Mouse (Mus musculus) urinary bladder, postnatal 36 days (tissue): ENCODE data around the gene Phospho1.

Experiments used
- DNase-seq, 2 experiments: peaks; one replicate each; pipeline ENCODE4 v3.0.0; 2022; ENCODE audit warnings: low spot score in 2 of 2, mixed read lengths in 1 of 2

Gene Phospho1

GRCm38 (mm10) chr11:95834143-95834667 lies 9.9 kb downstream of the Phospho1 start:
- no peak for DNase-seq

- no peak for DNase-seq
Measured at GRCm38 (mm10) chr11:95834742-95835710, 10.7 kb downstream of the Phospho1 start.

- DNase-seq: no peak
Measured at GRCm38 (mm10) chr11:95835832-95836231, 11.5 kb downstream of the Phospho1 start.

GRCm38 (mm10) chr11:95836433-95836832 lies 12.1 kb downstream of the Phospho1 start:
- no peak for DNase-seq

- peak in 1 of 2 experiments; percentile 82 for DNase-seq
Measured at GRCm38 (mm10) chr11:95837059-95837458, 12.8 kb downstream of the Phospho1 start, which contains the start of gene Gngt2. Gene Gngt2 (plus strand): TSS chr11:95837216.

DNA sequence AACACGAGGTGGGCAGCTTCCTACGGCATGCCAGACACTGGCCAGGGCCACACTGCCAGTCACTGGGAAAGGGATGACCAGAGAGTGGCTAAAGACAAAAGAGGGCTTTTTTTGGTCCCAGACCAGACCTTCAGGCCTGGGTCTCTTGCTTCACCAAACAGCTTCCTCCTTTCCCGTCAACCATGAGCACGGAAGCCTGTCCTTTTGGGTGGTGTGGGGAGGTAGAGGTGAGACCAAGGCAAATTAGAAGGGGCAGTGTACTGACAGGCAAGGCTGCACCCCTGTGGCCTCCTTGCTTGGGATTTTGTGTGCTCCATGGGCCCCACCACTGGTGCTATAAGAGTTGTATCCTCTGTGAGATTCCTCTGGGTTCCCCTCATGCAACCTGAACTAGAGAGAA lies 14.3 kb downstream of the Phospho1 start:
- DNase-seq: no peak

- DNase-seq: no peak
Measured at GRCm38 (mm10) chr11:95838999-95839868, 14.9 kb downstream of the Phospho1 start.

DNA sequence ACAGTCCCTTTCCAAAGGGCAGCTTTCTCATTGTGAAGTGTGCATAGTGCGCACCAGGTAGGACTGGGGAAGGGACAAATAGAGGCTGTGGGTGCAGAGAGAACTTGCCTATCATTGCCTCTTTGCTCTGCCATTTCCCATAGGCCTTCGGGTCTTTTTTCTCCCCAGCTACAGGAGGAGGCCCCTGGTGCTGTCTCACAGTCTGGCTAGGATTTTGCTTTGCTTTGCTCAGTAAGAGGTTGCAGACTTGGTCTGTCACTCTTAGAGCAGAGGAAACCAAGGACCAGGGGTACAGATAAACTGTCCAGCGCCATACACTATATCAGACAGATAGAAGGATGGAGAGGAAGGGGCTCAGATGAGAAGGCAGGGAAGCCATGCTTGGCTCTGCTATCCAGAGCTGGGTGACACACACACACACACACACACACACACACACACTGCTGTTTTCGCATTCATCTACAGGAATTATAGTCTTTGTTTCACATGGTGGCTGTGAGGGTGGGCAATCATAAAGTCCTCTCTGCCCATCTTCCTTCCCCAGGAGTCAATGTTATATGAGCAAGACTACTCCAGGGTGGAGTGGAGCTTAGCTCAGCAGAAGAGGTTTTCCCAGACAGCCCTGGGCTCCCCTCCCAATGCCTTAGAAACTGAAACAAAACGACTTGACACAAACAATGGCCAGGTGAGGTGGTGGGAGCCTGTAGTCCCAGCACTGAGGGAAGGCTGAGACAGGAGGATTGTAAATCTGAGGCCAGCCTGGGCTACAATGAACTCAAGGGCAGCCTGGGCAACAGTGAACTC lies 16.6 kb downstream of the Phospho1 start:
- no peak for DNase-seq

DNA sequence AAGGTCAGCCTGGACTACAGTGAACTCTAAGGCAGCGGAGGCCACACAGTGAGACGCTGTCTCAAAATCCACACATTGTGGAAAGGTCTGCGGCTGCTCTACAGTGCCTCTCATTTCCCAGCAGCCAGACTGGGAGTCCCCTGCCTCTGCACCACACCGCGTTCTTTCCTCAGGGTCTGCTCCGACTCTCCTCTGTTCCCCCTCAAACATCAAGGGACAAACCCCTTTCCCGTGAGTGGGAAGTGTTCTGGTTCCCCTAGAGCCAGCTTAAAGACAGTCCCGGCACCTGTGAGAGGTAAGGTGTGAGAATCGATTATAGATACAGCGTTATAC lies 17.2 kb downstream of the Phospho1 start:
- DNase-seq: no peak

DNA sequence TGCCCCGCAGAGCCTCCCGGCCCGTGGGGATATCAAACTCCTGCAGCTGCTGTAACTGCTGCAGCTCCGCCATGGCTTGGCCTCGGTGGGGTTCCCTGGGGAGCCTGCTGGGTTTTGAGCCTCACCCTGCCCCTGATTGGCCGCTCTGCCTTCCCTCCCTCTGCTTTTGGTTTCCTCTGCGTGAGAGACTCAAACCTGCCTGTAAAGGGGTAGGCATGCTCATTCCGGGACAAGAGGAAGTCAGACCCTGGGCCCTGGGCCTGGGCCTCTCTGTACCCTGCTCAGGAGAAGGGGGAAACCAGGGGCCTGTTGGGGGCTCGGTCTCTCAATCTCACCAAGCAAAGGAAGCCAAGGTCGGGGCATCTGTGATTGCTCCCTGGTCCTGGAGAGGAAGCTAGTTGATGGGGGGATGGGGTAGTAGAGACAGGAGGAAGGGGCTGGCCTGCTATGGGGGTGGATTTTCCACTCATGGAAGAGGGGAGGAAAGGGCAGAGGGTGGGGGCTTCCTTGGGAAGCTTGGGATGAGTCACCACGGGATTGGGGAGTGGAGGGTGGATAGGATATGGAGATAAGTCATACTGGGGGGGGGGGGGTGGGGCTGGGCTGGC lies 17.9 kb downstream of the Phospho1 start, which contains the start of gene Abi3:
Gene Abi3 (minus strand): TSS at position 403 of the 608 bp plus-strand sequence.
- DNase-seq: no peak

- DNase-seq: no peak
Measured at GRCm38 (mm10) chr11:95842953-95843352, 18.7 kb downstream of the Phospho1 start.

GRCm38 (mm10) chr11:95843421-95843950 lies 19.2 kb downstream of the Phospho1 start:
- DNase-seq: no peak

- no peak for DNase-seq
Measured at GRCm38 (mm10) chr11:95844935-95845334, 20.6 kb downstream of the Phospho1 start.

GRCm38 (mm10) chr11:95850898-95851297 lies 26.6 kb downstream of the Phospho1 start:
- DNase-seq: no peak

- DNase-seq: peak; percentile 35 to 70
Measured at GRCm38 (mm10) chr11:95853684-95854083, 29.4 kb downstream of the Phospho1 start.

GRCm38 (mm10) chr11:95857306-95857705 lies 33.0 kb downstream of the Phospho1 start:
- DNase-seq: no peak

- DNase-seq: no peak
Measured at GRCm38 (mm10) chr11:95857716-95858527, 33.6 kb downstream of the Phospho1 start.

DNA sequence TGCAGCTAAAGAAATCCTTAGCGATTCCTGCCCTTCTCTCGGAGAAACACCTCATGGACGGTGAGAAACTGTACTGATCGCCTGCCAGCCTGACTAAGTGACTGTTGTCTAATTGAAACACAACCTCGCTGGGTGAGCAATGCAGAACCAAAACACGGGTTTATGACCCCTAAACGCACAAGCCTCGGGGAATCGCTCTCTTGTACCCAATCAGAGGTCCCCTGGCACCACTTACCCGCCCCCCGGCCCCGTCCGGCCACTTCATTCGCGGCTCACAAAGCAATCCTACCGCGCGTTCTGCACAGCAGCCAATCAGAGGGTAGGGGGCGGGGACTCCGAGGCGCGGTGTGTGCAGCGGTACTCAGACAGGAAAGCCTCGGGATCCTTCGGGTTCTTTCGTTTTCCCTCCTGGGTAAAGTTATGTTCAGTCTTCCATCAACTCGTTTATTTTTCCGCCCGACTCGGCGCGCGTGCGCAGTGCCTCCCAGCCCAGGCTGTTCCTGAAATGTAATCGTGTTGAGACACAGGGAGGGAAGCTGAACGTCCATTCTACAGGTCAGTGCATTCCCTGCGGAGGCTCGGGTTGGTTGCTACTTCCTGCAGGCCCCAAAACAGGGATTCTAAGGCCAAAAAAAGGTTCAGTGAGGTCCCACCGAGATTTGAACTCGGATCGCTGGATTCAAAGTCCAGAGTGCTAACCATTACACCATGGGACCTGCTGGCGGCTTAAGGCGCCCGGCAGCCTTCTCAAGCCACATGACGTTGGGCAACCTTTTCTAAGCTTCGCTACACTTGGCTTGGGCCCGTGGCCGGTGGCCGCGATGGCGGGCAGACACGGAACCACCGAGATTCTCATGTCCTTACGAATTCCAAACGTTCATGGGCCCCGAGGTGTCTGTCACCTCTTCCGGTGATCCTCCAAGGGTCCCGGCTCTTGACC lies 34.5 kb downstream of the Phospho1 start:
- peak; percentile 94 to 97 for DNase-seq
